Mouse (Mus musculus): ENCODE measurements at regions not wholly inside any gene's neighbourhood (a gene's known extent, or its start where the extent isn't known, plus 50 kb on each side); places are given as distances from the start of the nearest gene placed in this dataset.

GRCm38 (mm10) chr3:115816328-115817160, 71.1 kb upstream of the Dph5 start:
- peak in 1 of 2 experiments; percentile 27 for DNase-seq (ENCODE audit: low spot score in 2 of 2)

DNA sequence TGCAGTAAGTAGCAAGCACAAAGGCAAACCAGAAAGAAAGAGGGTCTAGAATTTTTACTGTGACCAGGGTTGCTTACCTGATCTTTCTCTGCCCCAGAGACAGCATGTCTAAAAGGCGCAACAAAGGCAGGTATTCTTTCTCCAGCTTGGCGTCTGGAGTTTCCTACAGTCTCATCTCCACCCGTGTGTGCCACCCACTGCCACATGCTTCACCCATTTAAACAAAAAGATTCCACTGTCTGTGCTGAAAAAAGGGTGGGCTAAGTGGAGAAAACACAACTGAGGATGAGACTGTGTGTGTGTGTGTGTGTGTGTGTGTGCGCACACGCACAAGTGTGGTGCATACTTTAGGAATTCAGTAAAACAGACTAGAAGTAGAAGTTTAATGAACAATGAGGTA, 69.9 kb upstream of the Dph5 start:
- DNase-seq (ENCODE audit: low spot score in 2 of 2): no peak

- peak in 1 of 2 experiments; percentile 46 for DNase-seq (ENCODE audit: low spot score in 2 of 2)
Observed at GRCm38 (mm10) chr3:115818734-115819133, 68.9 kb upstream of the Dph5 start.

- DNase-seq (ENCODE audit: low spot score in 2 of 2): peak; percentile 66 to 75
Observed at GRCm38 (mm10) chr3:115819401-115820138, 68.1 kb upstream of the Dph5 start.

DNA sequence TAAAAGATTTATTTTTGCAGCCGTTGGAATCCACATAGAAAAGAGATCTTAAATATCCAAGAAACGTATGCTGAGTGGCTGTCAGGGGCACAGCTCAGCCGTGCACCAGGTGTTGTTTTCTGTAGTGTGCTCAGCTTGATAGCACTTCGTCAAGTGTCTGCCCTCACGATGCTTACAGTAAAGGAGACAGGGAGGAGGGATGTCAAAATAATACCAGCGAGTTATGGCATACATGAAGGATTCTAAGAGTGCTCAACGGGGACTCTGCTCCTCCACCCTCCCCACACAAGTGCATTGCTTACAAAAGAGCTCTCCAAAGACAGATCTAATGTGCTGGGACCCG, 67.5 kb upstream of the Dph5 start:
- no peak for DNase-seq (ENCODE audit: low spot score in 2 of 2)

DNA sequence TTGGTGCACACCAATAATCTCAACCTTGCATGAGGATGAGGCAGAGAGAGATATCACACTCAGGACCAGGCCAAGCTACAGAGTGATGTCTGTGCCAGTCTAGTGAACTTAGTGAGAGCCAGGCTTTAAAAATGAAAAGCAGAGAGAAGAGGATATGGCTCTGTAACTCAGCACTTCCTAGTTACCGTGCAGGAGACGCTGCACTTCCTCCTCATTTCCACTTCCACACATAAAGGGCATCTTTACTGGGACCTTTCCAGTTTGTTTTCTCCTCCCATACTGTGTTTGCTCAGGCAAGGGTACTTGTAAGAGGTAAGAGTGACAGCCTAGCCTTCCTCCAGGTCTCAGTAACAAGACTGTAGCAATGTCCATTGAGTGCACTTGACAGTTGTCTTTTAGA, 66.0 kb upstream of the Dph5 start:
- no peak for DNase-seq (ENCODE audit: low spot score in 2 of 2)

- no peak for DNase-seq (ENCODE audit: low spot score in 2 of 2)
Observed at GRCm38 (mm10) chr3:115822491-115822890, 65.1 kb upstream of the Dph5 start.

GRCm38 (mm10) chr3:115823741-115824140, 63.9 kb upstream of the Dph5 start:
- no peak for DNase-seq (ENCODE audit: low spot score in 2 of 2)

- DNase-seq (ENCODE audit: low spot score in 2 of 2): no peak
Observed at GRCm38 (mm10) chr3:115824792-115825191, 62.8 kb upstream of the Dph5 start.

DNA sequence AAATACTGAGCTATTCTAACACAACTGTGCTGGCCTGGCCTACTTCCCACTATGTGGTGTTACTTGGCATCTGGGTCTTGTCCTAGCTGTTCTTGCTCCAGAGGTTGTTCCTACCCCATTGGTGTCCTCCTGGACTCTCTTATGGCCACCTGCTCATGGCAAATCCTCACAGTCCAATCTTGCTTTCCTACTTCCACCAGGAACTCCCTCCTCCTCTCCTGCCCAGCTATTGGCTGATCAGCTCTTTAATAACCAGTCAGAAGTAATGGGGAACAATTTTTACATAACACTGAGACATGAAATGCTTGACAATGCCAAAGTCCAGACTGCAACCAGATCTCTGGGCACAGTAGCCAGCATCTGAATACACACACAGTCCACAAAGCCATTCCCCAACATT, 52.3 kb upstream of the Dph5 start:
- no peak for DNase-seq (ENCODE audit: low spot score in 2 of 2)

DNA sequence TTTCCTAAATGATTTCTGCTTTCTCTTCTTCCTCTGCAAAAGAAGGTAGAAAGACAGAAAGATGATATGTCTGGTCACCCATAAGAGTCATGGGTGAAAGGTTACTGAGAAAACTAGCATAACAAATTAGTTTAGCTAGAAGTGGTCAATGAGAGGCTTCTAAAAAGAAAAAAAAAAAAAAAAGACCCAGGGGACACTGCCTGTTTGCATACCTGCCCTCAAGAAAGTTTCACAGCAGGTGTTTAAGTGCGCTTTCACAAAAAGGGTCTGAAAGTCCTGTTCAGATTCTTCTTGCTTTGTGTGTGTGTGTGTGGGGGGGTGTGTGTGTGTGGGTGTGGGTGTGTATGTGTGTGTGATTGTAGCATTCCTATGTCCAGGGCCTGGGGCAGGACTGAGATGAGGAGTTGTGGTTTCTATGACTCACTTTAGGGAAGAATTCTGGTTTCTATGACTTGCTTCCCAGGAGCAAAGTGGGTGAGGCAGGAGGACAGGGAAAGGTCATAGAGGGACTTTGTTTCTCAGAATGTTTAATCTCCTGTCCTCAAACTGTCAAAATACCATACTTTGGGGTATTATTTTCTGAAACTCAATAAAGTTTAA, 49.9 kb upstream of the Dph5 start:
- DNase-seq (ENCODE audit: low spot score in 2 of 2): no peak

Measured in natural killer cell, adult 2 months (primary cell).